Mouse (Mus musculus) C2C12 (cell line): Measurements from ENCODE around the gene Polk. TPM values are rescaled to one million over a fixed set of nuclear protein-coding genes. Genes with fewer than 3 reads are reported as not detected.
A peak's percentile ranks its signal among the peaks of the same experiment; 100 is the strongest.

Experiments
- H3K27me3 ChIP-seq: one replicate; pipeline ENCODE4 v1.6.1; 2011; ENCODE audit not compliant: control insufficient read depth, insufficient read depth, insufficient read length
- H3K36me3 ChIP-seq: one replicate; pipeline ENCODE4 v1.6.1; 2011; ENCODE audit not compliant: control insufficient read depth, insufficient read depth
- H3K4me3 ChIP-seq: one replicate; pipeline ENCODE4 v1.5.1; 2011; ENCODE audit warnings: mild to moderate bottlenecking, control low read depth; ENCODE audit not compliant: poor library complexity, insufficient read depth, severe bottlenecking
- H3K79me2 ChIP-seq: one replicate; pipeline ENCODE4 v1.6.1; 2011; ENCODE audit not compliant: control insufficient read depth, insufficient read depth
- H3K79me3 ChIP-seq: one replicate; pipeline ENCODE4 v1.6.1; 2011; ENCODE audit warnings: low read depth, control low read depth
- H3ac ChIP-seq: one replicate; pipeline ENCODE3; 2011; ENCODE audit warnings: low read depth; ENCODE audit not compliant: control insufficient read depth, insufficient read length
- CEBPB ChIP-seq: IDR thresholded peaks from one replicate; pipeline ENCODE4 v1.6.1; 2011; ENCODE audit warnings: low read depth, mild to moderate bottlenecking, control low read depth, moderate library complexity
- CTCF ChIP-seq: IDR thresholded peaks from one replicate; pipeline ENCODE4 v1.5.1; 2011; ENCODE audit not compliant: control insufficient read depth, insufficient read depth, insufficient read length
- FOSL1 ChIP-seq: IDR thresholded peaks from one replicate; pipeline ENCODE4 v1.8.0; 2011; ENCODE audit warnings: mild to moderate bottlenecking, low read length; ENCODE audit not compliant: poor library complexity, insufficient read depth, severe bottlenecking
- MAX ChIP-seq: IDR thresholded peaks from one replicate; pipeline ENCODE4 v1.6.1; 2011; ENCODE audit warnings: mild to moderate bottlenecking, control low read depth
- MYOD1 ChIP-seq: IDR thresholded peaks from one replicate; pipeline ENCODE4 v1.6.1; 2011; ENCODE audit warnings: low read depth; ENCODE audit not compliant: control insufficient read depth, insufficient read length
- MYOG ChIP-seq: IDR thresholded peaks from one replicate; pipeline ENCODE4 v1.6.1; 2011; ENCODE audit not compliant: control insufficient read depth, insufficient read length; ENCODE audit errors: extremely low read depth
- USF1 ChIP-seq: IDR thresholded peaks from one replicate; pipeline ENCODE4 v1.6.1; 2011; ENCODE audit warnings: low read depth, mild to moderate bottlenecking, control low read depth, moderate library complexity
- polyA plus RNA-seq: library from polyadenylated mRNA; unstranded; fragments of >200 nt; fragmentation: generic; extraction: Trizol; gene quantifications from one replicate; pipeline ENCODE4 v1.2.1, GENCODE M21; 2012; ENCODE audit warnings: missing spikeins

Polk gene
- polyA plus RNA-seq, 1 experiment, result 3.5 TPM

- TF ChIP-seq CTCF, result no peak
- TF ChIP-seq USF1, result no peak
- TF ChIP-seq MYOG, result no peak
- no peak for TF ChIP-seq MYOD1
- H3K27me3 ChIP-seq, result no peaks in the 10 kb centered on the region
- peaks cover 43% of the 10 kb centered on the region for H3K36me3 ChIP-seq
- H3K79me3 ChIP-seq, result no peaks in the 10 kb centered on the region
- H3K79me2 ChIP-seq, result no peaks in the 10 kb centered on the region
- H3K4me3 ChIP-seq, result no peak overlapping the region
- no peak overlapping the region for H3ac ChIP-seq
Measured at GRCm38 (mm10) chr13:96499891-96500290, 42.5 kb downstream of the Polk start.

- Histone ChIP-seq H3K27me3 (no peaks in the 10 kb centered on the region), H3K4me3 (no peak overlapping the region), H3K79me3 (no peaks in the 10 kb centered on the region), H3K79me2 (no peaks in the 10 kb centered on the region), H3K36me3 (peaks cover 45% of the 10 kb centered on the region), H3ac (no peak overlapping the region)
- no peak for TF ChIP-seq CTCF
- no peak for TF ChIP-seq MAX
- TF ChIP-seq USF1, result no peak
- TF ChIP-seq MYOD1, result no peak
- no peak for TF ChIP-seq MYOG
- no peak for TF ChIP-seq FOSL1
- no peak for TF ChIP-seq CEBPB
Measured at GRCm38 (mm10) chr13:96496630-96497029, 45.7 kb downstream of the Polk start.

- TF ChIP-seq MYOG, result no peak
- TF ChIP-seq MYOD1, result no peak
- no peak for TF ChIP-seq CEBPB
- TF ChIP-seq MAX, result no peak
- no peak for TF ChIP-seq FOSL1
- TF ChIP-seq CTCF, result no peak
- TF ChIP-seq USF1, result no peak
- H3K79me2 ChIP-seq, result no peaks in the 10 kb centered on the region
Measured at GRCm38 (mm10) chr13:96490433-96490832, 51.9 kb downstream of the Polk start, which contains the start of gene Gm17622. Gm17622 (plus strand) TSS chr13:96490733.

GRCm38 (mm10) chr13:96487968-96488367 lies 54.4 kb downstream of the Polk start:
- TF ChIP-seq USF1, result no peak
- TF ChIP-seq MYOD1, result no peak
- TF ChIP-seq CTCF, result no peak
- no peak for TF ChIP-seq CEBPB
- no peak for TF ChIP-seq MAX
- TF ChIP-seq FOSL1, result no peak
- TF ChIP-seq MYOG, result no peak
- no peaks in the 10 kb centered on the region for H3K79me2 ChIP-seq
- peaks cover 56% of the 10 kb centered on the region for H3K36me3 ChIP-seq
- H3K4me3 ChIP-seq, result no peak overlapping the region
- H3K27me3 ChIP-seq, result no peaks in the 10 kb centered on the region
- no peaks in the 10 kb centered on the region for H3K79me3 ChIP-seq
- no peak overlapping the region for H3ac ChIP-seq

More at GRCm38 (mm10) chr13:96490433-96490832, 51.9 kb downstream of the Polk start, which contains the start of gene Gm17622:
- H3ac ChIP-seq, result no peak within 1 kb of the TSS
- peaks cover 48% of the 10 kb centered on the region for H3K36me3 ChIP-seq
- H3K79me3 ChIP-seq, result no peaks in the 10 kb centered on the region
- H3K27me3 ChIP-seq, result no peaks in the 10 kb centered on the region
- no peak within 1 kb of the TSS for H3K4me3 ChIP-seq

GRCm38 (mm10) chr13:96487230-96487629 lies 55.1 kb downstream of the Polk start:
- no peak overlapping the region for H3ac ChIP-seq
- H3K27me3 ChIP-seq, result no peaks in the 10 kb centered on the region
- H3K79me2 ChIP-seq, result no peaks in the 10 kb centered on the region
- TF ChIP-seq USF1 (no peak), MYOD1 (peak; percentile 94)
- H3K79me3 ChIP-seq, result no peaks in the 10 kb centered on the region
- H3K36me3 ChIP-seq, result peaks cover 56% of the 10 kb centered on the region
- no peak overlapping the region for H3K4me3 ChIP-seq

GRCm38 (mm10) chr13:96478991-96479390 lies 63.4 kb downstream of the Polk start:
- no peak overlapping the region for H3ac ChIP-seq
- no peaks in the 10 kb centered on the region for H3K79me2 ChIP-seq
- no peaks in the 10 kb centered on the region for H3K79me3 ChIP-seq
- H3K27me3 ChIP-seq, result no peaks in the 10 kb centered on the region
- TF ChIP-seq MYOD1 (no peak), USF1 (no peak), CTCF (no peak), CEBPB (no peak), MAX (no peak), MYOG (no peak), FOSL1 (no peak)
- no peak overlapping the region for H3K4me3 ChIP-seq
- peaks cover 31% of the 10 kb centered on the region for H3K36me3 ChIP-seq
